Mouse (Mus musculus): ENCODE data around the gene Klhl4. TPM values are rescaled to one million over a fixed set of nuclear protein-coding genes. Genes with fewer than 3 reads are reported as not detected.

The Klhl4 gene
- polyA plus RNA-seq (2012; rRNA removed) = 0.20 and 0.42 TPM in 2 replicates

DNA sequence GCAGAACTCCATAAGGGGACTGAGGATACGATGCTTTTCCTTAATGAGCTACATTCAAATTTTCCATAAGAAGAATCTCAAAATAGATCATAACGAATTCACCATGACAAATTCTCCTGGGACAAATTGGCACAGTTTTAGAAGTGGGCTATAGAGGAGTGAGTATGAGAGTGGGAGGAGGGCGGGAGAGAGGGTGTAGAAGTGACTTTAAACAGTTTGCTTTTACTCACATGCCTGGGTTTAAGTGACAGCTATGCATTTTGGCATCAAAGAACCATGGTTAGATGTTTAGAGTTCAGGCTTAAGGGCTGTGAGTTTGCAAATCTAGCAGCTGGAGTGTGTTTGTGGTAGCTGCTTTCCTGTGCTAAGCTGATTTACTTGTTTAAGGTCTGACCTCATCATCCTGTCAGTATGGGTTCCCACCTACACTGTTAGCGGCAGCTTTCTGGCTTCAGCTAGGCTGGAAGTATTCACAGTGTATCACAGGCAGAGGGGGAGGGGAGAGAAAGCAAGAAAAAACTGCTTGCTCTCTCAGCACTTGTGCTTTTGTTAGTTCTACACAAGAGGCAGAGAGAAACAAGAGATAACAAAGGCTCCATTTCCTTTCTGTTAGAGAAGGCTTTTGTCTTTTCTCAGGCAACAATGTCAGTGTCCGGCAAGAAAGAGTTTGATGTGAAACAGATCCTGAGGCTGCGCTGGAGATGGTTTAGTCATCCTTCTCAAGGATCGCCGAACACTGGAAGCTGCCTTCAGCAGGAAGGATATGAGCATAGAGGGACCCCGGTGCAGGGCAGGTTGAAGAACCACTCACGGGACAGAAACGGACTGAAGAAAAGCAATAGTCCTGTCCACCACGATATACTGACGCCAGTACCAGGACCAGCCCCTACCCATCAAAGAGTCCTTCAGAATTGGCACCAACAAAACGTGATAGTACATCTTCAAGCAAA lies at the start of gene Klhl4:
Gene Klhl4 (plus strand): TSS at position 552 of the 950 bp plus-strand sequence.
- 12% methylated on average over 14 of the region's 14 CpGs for WGBS
- Histone ChIP-seq H3K4me1 (replicated peaks; ENCODE audit: control insufficient read depth, insufficient read depth, low read length) (no peaks in the 10 kb centered on the region), H3K36me3 (ENCODE audit: control insufficient read depth, insufficient read depth, low read length) (no peaks in the 10 kb centered on the region), H3K4me3 (ENCODE audit: control insufficient read depth, insufficient read depth, low read length) (peak within 1 kb of the TSS; percentile 37), H3K27me3 (ENCODE audit: control insufficient read depth, insufficient read depth, low read length) (no peaks in the 10 kb centered on the region), H3K27ac (ENCODE audit: control insufficient read depth, insufficient read depth, low read length) (peak within 1 kb of the TSS; percentile 31; the same call in 1 of the 2 replicates)
- no peak for DNase-seq
- TF ChIP-seq POLR2A (IDR thresholded peaks at IDR 0.05; ENCODE audit: control insufficient read depth, extremely low read depth, insufficient read depth, low read length, poor library complexity) (no peak), CTCF (IDR thresholded peaks at IDR 0.05; ENCODE audit: borderline replicate concordance, control insufficient read depth, extremely low read depth, insufficient read depth, low read length, poor library complexity) (no peak)

DNA sequence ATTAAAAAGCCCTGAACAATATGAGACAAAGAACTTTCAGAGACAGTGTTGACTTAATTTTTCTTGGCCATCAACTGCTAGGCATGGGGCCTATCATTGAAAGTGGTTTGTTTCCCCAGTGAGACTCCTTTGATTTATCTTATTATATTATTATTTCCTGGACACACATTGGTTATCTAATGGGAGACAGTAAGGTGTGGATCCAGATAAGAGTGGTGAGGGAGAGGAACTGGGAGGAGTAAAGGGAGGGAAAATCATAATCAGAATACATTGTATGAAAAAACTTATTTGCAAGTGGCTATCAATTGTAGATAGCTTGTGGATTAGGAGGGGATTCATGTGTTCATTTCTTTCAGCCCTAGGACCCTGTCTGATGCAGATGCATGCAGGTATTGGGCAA lies 10.0 kb downstream of the Klhl4 start:
- no peaks in the 10 kb centered on the region for H3K27me3 ChIP-seq (ENCODE audit: control insufficient read depth, insufficient read depth, low read length)
- no peak for DNase-seq
- no peaks in the 10 kb centered on the region for H3K4me1 ChIP-seq (replicated peaks; ENCODE audit: control insufficient read depth, insufficient read depth, low read length)
- H3K27ac ChIP-seq (ENCODE audit: control insufficient read depth, insufficient read depth, low read length) = no peak overlapping the region
- TF ChIP-seq CTCF (IDR thresholded peaks at IDR 0.05; ENCODE audit: borderline replicate concordance, control insufficient read depth, extremely low read depth, insufficient read depth, low read length, poor library complexity) (no peak), POLR2A (IDR thresholded peaks at IDR 0.05; ENCODE audit: control insufficient read depth, extremely low read depth, insufficient read depth, low read length, poor library complexity) (no peak)
- no peaks in the 10 kb centered on the region for H3K36me3 ChIP-seq (ENCODE audit: control insufficient read depth, insufficient read depth, low read length)
- H3K4me3 ChIP-seq (ENCODE audit: control insufficient read depth, insufficient read depth, low read length) = no peak overlapping the region

DNA sequence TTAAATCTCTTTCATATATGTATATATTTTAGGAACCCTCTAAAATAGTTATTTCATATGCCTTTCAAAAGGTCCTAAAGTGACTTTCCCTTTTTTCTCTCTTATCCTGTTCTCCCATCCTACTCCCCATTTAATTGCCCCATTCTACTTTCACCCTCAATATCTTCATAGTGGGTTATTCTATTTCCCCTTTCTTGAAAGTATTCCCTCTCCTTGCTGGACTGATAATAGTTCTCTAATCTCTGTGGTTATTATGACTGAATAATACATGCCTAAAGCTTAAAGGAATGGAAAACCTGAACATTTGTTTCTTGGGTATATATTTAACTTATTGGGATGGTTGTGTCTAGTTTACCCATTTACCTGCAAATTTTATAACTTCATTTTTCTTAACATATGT lies 12.6 kb downstream of the Klhl4 start:
- DNase-seq = no peak
- Histone ChIP-seq H3K4me3 (ENCODE audit: control insufficient read depth, insufficient read depth, low read length) (no peak overlapping the region), H3K27ac (ENCODE audit: control insufficient read depth, insufficient read depth, low read length) (no peak overlapping the region), H3K36me3 (ENCODE audit: control insufficient read depth, insufficient read depth, low read length) (no peaks in the 10 kb centered on the region), H3K27me3 (ENCODE audit: control insufficient read depth, insufficient read depth, low read length) (no peaks in the 10 kb centered on the region), H3K4me1 (replicated peaks; ENCODE audit: control insufficient read depth, insufficient read depth, low read length) (no peaks in the 10 kb centered on the region)
- TF ChIP-seq POLR2A (IDR thresholded peaks at IDR 0.05; ENCODE audit: control insufficient read depth, extremely low read depth, insufficient read depth, low read length, poor library complexity) = no peak
- no peak for TF ChIP-seq CTCF (IDR thresholded peaks at IDR 0.05; ENCODE audit: borderline replicate concordance, control insufficient read depth, extremely low read depth, insufficient read depth, low read length, poor library complexity)

DNA sequence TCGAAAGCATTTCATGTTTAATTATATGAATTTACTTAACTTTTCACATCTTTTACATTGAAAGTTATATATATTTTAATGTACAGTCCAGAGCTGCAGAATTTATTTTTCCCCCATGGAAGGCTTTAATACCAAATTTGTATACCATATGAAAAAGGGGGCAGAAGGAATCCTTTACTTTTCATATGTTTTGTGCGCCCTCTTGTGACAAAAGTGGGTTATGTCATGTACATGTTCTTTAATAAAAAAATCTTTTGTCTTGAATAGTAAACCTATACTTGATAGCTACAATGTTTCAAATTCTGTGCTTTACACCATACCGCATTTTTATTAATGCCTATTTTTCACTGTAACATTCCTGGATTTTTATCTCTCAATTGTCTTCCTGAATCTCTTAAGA lies 84.0 kb downstream of the Klhl4 start:
- Histone ChIP-seq H3K27me3 (ENCODE audit: control insufficient read depth, insufficient read depth, low read length) (no peaks in the 10 kb centered on the region), H3K27ac (ENCODE audit: control insufficient read depth, insufficient read depth, low read length) (no peak overlapping the region), H3K4me1 (replicated peaks; ENCODE audit: control insufficient read depth, insufficient read depth, low read length) (no peaks in the 10 kb centered on the region), H3K4me3 (ENCODE audit: control insufficient read depth, insufficient read depth, low read length) (no peak overlapping the region), H3K36me3 (ENCODE audit: control insufficient read depth, insufficient read depth, low read length) (no peaks in the 10 kb centered on the region)
- no peak for TF ChIP-seq CTCF (IDR thresholded peaks at IDR 0.05; ENCODE audit: borderline replicate concordance, control insufficient read depth, extremely low read depth, insufficient read depth, low read length, poor library complexity)
- TF ChIP-seq POLR2A (IDR thresholded peaks at IDR 0.05; ENCODE audit: control insufficient read depth, extremely low read depth, insufficient read depth, low read length, poor library complexity) = no peak
- 45% methylated on average over 3 of the region's 3 CpGs for WGBS
- DNase-seq = no peak

DNA sequence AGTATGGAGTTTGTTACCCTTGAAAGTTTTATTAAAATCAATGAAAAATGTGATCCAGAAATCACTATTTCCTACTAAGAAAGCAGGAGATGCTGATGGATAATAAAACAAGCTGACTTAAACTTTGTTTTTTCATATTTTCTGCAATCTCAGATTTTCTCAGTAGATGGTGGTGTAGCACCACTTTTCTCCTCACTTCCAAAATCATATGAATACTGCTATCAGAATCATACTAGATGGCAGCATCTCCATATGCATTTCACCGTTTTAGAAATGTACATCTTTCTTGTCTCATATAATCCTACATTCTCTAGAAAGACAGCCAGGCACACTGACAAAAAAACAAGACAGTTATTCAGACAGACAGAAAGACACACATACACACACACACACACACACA lies 108.2 kb downstream of the Klhl4 start:
- H3K4me3 ChIP-seq (ENCODE audit: control insufficient read depth, insufficient read depth, low read length) = no peak overlapping the region
- no peak overlapping the region for H3K27ac ChIP-seq (ENCODE audit: control insufficient read depth, insufficient read depth, low read length)
- H3K27me3 ChIP-seq (ENCODE audit: control insufficient read depth, insufficient read depth, low read length) = no peaks in the 10 kb centered on the region
- H3K36me3 ChIP-seq (ENCODE audit: control insufficient read depth, insufficient read depth, low read length) = no peaks in the 10 kb centered on the region
- DNase-seq = no peak
- WGBS = 55% methylated on average over 1 of the region's 1 CpGs
- TF ChIP-seq CTCF (IDR thresholded peaks at IDR 0.05; ENCODE audit: borderline replicate concordance, control insufficient read depth, extremely low read depth, insufficient read depth, low read length, poor library complexity) (no peak), POLR2A (IDR thresholded peaks at IDR 0.05; ENCODE audit: control insufficient read depth, extremely low read depth, insufficient read depth, low read length, poor library complexity) (no peak)
- H3K4me1 ChIP-seq (replicated peaks; ENCODE audit: control insufficient read depth, insufficient read depth, low read length) = no peaks in the 10 kb centered on the region
